Mouse (Mus musculus) CH12F3 (cell line): Measurements from ENCODE around the gene Asb16.

ENCODE experiments used
- in situ Hi-C: fragments of 300-500 bp; cut with MboI; formaldehyde crosslinking; loops from 2 replicates; pipeline ENCODE4 v1.14.3; 2020; ENCODE audit warnings: low sequenced_read_pairs

Gene Asb16

GRCm38 (mm10) chr11:102284501-102285094, 16.1 kb downstream of the Asb16 start, which contains the start of gene Tmub2:
Gene Tmub2 (plus strand): TSS chr11:102284931.
- in situ Hi-C loops, result no loop called here

GRCm38 (mm10) chr11:102285095-102285834, 16.7 kb downstream of the Asb16 start:
- in situ Hi-C loops, result no loop called here

DNA sequence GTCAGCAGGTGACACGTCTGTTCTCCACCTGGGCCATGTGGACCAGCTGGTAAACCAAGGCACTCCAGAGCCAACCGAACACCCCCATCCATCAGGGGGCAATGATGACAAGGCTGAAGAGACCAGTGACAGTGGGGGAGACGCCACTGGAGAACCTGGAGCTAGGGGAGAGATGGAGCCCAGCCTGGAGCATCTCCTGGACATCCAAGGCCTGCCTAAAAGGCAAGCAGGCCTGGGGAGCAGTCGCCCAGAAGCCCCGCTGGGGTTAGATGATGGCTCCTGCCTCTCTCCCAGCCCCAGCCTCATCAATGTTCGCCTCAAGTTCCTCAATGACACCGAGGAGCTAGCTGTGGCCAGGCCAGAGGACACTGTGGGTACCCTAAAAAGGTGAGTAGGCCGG, 18.9 kb downstream of the Asb16 start:
- in situ Hi-C loops, result no loop called here

DNA sequence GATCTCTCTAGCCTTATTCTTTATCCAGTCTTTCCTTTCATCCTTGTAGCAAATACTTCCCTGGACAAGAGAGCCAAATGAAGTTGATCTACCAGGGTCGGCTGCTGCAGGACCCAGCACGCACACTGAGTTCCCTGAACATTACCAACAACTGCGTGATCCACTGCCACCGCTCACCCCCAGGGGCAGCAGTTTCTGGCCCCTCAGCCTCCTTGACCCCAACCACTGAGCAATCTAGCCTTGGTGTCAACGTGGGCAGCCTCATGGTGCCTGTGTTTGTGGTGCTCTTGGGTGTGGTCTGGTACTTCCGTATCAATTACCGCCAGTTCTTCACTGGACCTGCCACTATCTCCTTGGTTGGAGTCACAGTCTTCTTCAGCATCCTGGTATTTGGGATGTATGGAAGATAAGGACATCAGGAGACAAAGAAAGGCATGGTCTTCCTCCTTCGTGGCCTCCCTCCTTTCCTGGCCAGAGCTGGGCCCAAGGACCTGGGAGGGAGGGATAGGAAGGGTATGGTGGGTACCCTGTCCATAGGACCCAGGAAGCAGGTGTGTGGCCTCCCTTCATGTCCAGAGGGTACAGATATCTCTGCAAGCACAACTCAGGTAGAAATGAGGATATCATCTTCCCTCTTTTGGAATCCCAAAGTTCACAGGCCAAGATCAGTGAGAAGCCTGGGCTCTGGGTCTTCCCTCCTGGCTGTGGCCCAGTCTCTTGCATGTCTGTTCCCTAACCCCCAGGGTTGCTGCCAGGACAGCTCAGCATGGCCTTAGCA, 19.7 kb downstream of the Asb16 start:
- in situ Hi-C loops, result no loop called here

- in situ Hi-C loops, result no loop called here
Measured at GRCm38 (mm10) chr11:102288913-102289312, 20.4 kb downstream of the Asb16 start.

DNA sequence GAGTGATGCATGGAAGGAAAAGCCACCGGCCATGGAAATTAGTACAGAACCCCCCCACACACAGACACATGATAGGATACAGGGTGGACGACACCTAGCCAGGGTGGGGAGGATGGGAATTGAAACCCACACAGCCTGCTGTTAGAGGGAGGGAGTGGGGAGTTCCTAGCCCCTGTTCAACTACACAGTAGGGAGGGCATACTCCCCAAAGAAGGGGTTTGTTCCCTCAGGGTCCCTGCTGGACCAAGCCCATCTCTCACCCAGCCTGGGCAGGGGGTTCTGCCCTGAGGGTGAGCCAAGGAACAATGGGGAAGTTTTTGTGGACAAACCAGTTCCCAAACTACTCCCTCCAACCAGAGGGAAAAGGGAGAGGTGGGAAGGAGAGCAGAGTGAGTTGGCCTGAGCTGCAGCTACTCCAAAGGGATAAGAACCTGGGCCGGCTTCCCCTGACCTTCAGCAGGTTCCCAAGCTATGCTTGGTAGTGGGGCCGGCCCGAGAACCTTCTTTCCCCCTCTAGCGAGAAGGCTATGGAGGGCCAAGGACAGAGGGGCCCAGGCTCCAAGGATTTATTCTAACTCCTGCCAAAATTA, 21.1 kb downstream of the Asb16 start:
- in situ Hi-C loops, result no loop called here

DNA sequence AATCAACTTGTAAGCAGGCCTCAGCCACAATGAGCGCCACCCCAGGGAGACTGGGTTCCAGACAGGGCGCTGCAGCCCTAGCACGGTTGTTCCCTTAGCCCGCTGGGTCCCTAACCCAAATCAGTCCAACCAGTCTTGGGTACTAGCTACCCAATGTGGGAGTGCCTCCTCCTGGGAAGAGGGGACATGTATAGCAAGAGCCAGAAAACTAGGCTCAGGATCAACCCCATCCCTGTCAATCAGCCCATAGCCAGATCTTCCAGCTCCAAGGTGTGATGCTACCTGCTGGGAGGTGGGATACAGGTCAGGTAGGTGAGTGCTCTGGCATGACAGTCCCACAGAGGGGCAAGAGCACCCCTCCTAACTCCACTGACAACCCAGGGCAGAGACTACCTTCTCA, 21.6 kb downstream of the Asb16 start:
- in situ Hi-C loops, result no loop called here

DNA sequence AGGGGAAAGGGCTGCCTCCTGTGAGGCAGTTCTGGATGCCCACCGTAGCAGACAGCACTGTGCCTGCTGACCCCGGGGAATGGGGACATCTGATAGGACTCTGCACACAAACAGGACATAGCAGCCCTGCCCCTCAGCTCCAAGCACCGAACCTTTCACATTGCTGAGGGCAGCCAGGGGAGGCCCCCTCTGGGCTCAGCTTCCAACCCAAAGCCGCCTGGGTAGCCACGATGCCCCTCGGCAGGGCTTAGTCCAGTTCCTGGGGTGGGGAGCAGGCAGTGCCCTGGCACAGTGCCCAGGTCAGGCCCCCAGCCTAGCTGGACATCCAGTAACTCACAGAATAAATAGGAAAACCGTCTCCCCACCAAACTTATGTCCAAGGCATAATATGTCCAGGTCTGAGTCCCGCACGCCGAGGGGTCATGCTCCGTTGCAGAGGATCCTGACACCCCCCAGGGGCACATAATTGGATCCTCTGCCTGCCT, 22.6 kb downstream of the Asb16 start:
- in situ Hi-C loops, result no loop called here

DNA sequence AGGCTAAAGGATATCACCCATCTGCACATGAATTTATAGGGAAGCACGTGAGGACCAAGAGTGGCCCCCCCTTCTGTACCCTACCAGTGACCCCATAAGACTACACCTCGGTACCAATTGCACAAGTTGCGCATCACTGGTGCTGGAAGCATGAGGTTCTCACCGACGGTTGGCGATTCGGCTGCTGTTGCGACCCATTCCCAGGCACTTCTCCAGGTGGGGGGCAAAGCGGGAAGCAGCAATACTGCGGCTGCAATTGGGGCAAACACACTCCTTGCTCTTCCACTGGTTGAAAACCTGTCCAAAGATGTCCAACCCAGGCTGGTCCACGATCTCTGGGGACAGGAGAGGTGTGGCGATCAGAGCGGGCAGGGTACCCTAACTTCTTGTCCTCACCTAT, 25.4 kb downstream of the Asb16 start:
- in situ Hi-C loops, result no loop called here

DNA sequence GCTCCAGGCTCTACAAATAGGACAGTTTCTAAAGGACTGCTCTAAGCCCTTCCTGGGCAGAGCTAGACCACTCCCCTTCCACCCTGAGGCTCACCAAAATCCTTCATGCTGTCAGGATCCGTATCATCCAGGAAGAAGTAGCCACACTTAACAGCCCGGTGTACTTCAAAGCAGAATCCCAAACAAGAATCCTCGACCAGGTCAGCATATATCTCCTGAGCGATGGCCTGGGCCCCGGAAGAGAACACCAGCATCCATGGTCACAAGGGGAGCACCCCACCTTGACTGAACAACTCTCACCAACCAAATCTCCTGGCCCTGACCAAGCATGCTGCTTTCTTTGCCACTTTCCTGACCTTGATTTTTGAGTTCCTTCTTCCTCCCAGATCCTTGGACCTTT, 25.9 kb downstream of the Asb16 start:
- in situ Hi-C loops, result no loop called here

DNA sequence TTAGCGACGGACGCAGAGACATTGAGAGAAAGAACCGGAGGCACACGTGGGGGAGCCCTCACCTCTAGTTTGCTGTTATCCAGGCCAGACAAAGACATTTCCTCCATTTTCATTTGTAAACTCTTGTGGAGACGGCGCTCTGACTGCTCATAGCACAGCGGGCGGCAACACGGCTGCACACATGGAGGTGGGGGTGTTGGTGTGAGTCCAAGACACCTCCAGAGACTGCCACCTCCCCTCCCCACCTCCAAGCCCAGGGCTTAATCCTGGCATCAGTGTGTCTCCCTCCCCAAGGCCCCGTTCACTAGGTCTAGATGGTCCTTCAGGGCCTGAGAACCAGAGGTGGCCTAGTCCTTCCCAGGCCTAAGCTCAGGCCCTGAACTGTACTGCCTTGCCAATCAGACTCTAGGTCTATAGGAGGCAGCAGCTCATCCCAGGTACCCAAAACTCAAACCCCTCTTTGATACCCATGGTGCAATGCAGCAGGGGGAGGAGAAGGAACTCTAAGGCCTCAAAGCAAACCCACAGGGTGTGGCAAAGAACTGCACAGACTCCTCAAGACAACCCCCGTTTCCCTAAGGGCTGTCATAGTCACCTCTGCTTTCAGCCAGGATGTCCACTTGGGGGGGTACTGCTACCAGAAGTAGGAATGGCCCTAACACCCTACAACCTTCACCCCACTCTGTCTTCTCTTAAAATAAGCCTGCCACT, 26.5 kb downstream of the Asb16 start:
- in situ Hi-C loops, result no loop called here

DNA sequence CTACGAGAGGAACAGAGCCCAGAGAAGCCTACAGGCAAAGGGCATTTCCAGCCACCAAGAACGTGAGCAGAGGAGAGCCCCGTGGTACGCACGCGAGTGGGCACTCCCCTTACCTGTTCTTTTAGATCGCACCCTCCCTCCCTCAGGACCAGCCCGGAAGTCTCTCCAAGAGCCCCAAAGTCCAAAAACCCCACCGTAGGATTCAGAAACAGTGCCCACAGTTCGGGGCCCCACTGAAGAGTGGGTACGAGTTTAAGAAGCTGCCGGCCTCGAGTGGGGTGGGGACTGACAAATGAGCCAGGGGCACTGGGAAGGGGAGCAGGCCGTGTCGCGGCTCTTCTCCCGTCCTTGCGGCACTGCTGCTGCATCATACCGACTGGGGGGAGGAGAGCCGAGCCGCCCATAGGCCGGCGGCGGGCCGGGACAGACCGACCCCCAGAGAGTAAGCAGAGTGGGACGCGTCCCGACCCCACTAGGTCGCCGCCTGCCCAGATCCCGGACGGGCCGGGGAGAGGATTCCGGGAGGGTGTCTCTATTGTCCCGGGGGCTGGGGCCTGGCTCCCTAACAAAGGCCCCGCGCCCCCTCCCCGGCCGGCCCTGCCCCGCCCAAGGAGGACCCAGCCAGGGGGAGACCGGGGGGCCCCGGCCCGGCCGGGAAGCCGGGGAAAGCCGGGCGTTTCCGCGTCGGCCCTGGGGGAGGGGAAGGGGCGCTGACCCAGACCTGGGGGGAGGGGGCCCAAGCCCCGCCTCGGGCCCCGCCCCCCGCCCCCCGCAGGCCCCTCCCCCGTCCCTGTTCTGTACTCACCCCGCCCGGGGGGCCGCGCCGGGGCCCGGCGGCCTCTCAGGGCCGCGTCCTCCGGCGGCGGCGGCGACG, 27.3 kb downstream of the Asb16 start:
- in situ Hi-C loops, result no loop called here

DNA sequence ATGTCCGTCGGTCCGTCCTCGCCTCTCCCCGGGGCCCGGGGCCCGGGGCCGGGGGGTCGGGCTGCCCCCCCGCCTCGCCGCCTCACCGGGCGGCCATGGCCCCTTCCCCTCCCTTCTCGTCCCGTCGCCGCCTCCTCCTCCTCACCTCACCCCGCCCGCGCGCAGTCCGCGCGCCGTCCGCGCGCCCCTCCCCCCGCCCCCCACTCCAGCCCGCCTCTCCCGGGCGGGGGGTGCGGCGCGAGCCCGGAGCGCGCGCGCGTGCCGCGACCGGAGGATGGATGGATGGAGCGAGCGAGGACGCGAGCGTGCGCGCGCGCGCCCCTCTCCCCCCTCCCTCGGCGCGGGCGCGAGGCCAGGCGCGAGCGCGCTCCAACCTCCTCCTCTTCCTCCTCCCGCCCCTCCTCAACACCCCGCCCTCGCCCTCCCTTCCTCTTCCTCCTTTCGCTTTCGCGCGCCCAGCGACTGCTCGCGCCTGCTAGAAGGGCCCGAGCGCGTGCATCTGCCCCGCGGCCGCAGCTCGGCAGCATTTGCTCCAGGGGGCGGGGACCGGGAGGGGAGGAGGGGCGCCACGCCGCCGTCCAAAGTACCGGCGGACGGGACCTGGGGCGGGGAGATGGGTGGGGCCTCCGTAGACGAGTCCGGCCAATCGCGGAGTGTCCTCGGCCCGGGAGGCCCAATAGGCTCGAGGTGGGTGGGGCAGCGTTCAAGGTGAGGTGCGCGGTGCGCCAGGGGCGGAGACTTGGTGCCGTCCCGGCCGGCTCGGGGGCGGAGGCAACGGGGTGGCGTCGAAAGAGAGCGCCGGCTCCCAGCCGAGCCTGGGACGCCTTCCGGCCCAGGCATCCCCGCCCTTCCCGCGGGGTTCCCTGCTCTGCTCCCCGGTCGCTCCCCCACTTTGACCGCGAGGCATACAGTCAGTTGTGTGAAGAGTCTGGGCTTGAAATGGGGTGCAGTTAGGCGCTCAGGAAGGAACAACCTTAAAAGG, 28.2 kb downstream of the Asb16 start, which contains the start of gene Atxn7l3:
Gene Atxn7l3 (minus strand): TSS at position 141 of the 982 bp plus-strand sequence.
- in situ Hi-C loops, result no loop called here

DNA sequence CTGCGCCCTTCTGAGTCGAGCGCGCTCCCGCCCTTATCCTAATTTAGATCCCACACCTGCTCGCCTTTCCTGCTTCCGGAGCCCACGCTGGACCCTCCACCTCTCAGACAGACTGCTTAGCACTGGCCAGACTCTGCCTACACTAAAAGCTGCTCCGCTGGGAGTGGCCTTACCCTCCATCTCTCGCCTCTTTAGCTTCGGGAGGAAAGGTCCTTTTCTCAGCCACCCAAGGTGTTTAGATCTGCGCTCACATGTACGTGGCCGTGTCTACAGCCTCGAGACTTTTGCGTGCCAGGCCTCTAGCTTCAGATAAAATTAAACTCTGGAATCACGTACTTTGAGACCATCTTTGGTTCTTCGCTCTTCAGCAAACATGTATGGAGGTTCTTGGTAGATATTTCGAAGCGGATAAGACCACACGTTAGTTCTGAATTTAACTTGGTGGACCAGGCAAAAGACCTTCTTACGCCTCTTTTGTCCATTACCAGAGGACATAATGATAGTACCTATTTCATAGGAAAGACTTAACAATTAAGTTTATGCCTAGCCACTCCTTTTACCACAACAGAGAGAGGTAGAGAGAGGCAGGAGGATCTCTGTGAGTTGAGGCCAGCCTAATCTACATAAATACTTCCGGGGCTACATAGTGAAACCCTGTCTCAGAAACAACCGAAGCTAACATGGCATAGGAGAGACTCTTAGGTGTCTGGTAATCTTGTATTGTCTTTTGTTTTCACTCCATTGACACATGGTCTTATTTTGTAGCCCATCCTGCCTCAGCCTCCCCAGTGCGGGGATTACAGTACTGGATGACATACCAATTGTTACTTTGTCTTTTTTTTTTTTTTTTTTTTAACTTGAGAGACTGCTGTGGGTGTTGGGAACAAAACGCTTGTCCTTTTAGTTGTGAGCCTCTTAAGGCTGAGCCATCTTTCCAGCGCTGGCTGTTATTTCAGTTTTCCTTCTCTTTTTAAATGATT, 29.3 kb downstream of the Asb16 start:
- in situ Hi-C loops, result no loop called here

DNA sequence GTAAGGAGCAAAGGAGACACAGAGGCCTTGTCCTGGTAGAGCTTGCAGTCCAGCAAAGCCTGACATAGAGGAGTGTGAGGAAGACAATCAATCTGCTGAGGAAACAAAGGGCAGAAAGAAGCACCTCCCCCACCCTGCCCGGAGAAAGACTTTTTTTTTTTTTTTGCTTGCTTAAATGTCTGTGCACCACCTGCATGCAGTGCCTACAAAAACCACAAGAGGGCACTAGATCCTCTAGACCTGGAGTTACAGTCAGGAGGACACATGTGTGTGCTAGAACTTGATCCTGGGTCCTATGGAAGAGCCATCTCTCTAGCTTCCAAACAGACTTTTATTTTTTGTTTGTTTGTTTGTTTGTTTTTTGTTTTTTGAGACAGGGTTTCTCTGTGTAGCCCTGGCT, 31.3 kb downstream of the Asb16 start:
- in situ Hi-C loops, result loop anchor here (5.0 kb wide), 1 partner anchor 112 kb away; no protein-coding TSS in a partner anchor

- in situ Hi-C loops, result loop anchor here (5.0 kb wide), 1 partner anchor 108 kb away; no protein-coding TSS in a partner anchor
Measured at GRCm38 (mm10) chr11:102304141-102304540, 35.6 kb downstream of the Asb16 start.

DNA sequence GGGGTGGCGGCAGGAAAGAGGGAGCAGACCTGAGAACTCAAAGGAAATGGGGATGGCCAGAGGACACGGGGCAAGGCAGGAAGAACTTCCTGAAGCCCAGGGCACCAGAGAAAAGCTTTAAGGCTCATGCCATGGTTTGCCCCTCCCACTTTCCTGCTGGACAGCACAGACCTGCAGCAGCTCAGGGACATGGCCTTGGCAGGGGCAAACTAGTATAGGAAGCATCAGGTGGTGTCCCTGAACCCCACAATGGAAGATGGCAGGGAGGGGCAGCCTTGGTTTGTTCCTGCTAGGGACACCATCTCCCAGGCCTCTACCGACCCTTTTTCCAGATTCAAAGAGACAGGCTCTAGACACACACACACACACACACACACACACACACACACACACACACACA, 36.8 kb downstream of the Asb16 start:
- in situ Hi-C loops, result no loop called here
